Mouse (Mus musculus) forebrain, embryonic 13.5 days (tissue): ENCODE data around the gene Ubash3b. TPM values are rescaled to one million over a fixed set of nuclear protein-coding genes. Genes with fewer than 3 reads are reported as not detected.

ENCODE experiments used
- ATAC-seq: fragments of 200-750 bp; cut with Nextera tagmentation; 2 replicates; pipeline ENCODE4 v1.8.0; 2017
- H3K27ac ChIP-seq: fragments of 300-500 bp; sonication (generic); 2 replicates; pipeline ENCODE4 v1.5.1; 2015; ENCODE audit warnings: inconsistent platforms, mild to moderate bottlenecking, moderate library complexity
- H3K27me3 ChIP-seq: fragments of 300-500 bp; sonication (generic); 2 replicates; pipeline ENCODE4 v1.6.1; 2015; ENCODE audit warnings: mild to moderate bottlenecking, inconsistent platforms
- H3K36me3 ChIP-seq: fragments of 300-500 bp; sonication (generic); 2 replicates; pipeline ENCODE4 v1.6.1; 2015; ENCODE audit warnings: mild to moderate bottlenecking, inconsistent platforms; ENCODE audit not compliant: poor library complexity, severe bottlenecking
- H3K4me1 ChIP-seq: fragments of 300-500 bp; sonication (generic); 2 replicates; pipeline ENCODE4 v1.6.1; 2015; ENCODE audit warnings: inconsistent platforms
- H3K4me2 ChIP-seq: fragments of 300-500 bp; sonication (generic); 2 replicates; pipeline ENCODE4 v1.6.1; 2015; ENCODE audit warnings: inconsistent platforms, mild to moderate bottlenecking, moderate library complexity
- H3K4me3 ChIP-seq: fragments of 300-500 bp; sonication (generic); 2 replicates; pipeline ENCODE4 v1.5.1; 2015; ENCODE audit warnings: mild to moderate bottlenecking, inconsistent platforms
- H3K9ac ChIP-seq: fragments of 300-500 bp; sonication (generic); 2 replicates; pipeline ENCODE4 v1.6.1; 2015; ENCODE audit warnings: mild to moderate bottlenecking, inconsistent platforms
- H3K9me3 ChIP-seq: fragments of 300-500 bp; sonication (generic); replicated peaks from 2 replicates; pipeline ENCODE4 v1.6.1; 2016; ENCODE audit warnings: inconsistent platforms
- WGBS: fragments of 180-500 bp; shearing (Covaris S2); methylation state at CpG from one replicate; pipeline ENCODE4 v1.1.7; 2015; 5-methylcytosine and 5-hydroxymethylcytosine counted together
- polyA plus RNA-seq: library from polyadenylated mRNA; unstranded; fragments of >200 nt; fragmentation: Nextera tagmentation; extraction: Ambion mirVana; gene quantifications from 2 replicates; pipeline ENCODE4 v1.2.1, GENCODE M21; 2015

The Ubash3b gene
- polyA plus RNA-seq, 1 experiment from 2014 or later, result 9.7 TPM

DNA sequence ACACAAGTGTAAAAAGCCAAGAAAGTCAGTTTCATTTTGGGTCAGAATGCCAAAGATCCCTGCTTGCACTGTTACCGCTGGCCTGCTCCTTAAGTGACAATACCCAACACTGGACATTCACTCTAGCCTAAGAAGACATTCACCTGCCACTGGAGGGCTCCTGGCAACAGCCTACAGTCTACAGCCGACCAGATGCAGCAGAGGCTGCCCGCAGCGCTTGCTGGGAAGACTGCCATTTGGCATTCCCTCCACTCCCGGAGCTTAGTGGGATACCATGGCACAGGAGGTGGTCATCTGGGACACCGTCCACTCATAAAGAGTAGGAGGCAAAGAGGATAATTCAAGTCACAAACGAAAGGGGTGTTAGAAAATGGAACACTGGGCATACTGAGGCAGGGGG, 12.9 kb downstream of the Ubash3b start:
- no peak for ATAC-seq
- H3K27me3 ChIP-seq, result no peaks in the 10 kb centered on the region
- no peaks in the 10 kb centered on the region for H3K9me3 ChIP-seq
- H3K9ac ChIP-seq, result no peak overlapping the region
- H3K4me3 ChIP-seq, result no peak overlapping the region
- no peaks in the 10 kb centered on the region for H3K36me3 ChIP-seq
- H3K4me2 ChIP-seq, result no peak overlapping the region
- no peak overlapping the region for H3K27ac ChIP-seq
- peaks cover 48% of the 10 kb centered on the region for H3K4me1 ChIP-seq
- 74% methylated on average over 7 of the region's 7 CpGs for WGBS

GRCm38 (mm10) chr9:41147203-41147842, 14.2 kb downstream of the Ubash3b start:
- 28% methylated on average over 13 of the region's 13 CpGs for WGBS
- ATAC-seq, result no peak
- peak overlapping the region; percentile 1; the same call in 1 of the 2 replicates for H3K9ac ChIP-seq
- H3K27ac ChIP-seq, result peak overlapping the region; percentile 44
- no peaks in the 10 kb centered on the region for H3K9me3 ChIP-seq
- no peaks in the 10 kb centered on the region for H3K36me3 ChIP-seq
- H3K4me1 ChIP-seq, result peaks cover 41% of the 10 kb centered on the region
- peak overlapping the region; percentile 21; the same call in 1 of the 2 replicates for H3K4me2 ChIP-seq
- H3K27me3 ChIP-seq, result no peaks in the 10 kb centered on the region
- no peak overlapping the region for H3K4me3 ChIP-seq

GRCm38 (mm10) chr9:41143825-41144224, 17.7 kb downstream of the Ubash3b start:
- WGBS, result 95% methylated on average over 15 of the region's 15 CpGs
- ATAC-seq, result no peak
- no peak overlapping the region for H3K4me2 ChIP-seq
- H3K9me3 ChIP-seq, result no peaks in the 10 kb centered on the region
- no peak overlapping the region for H3K27ac ChIP-seq
- H3K36me3 ChIP-seq, result no peaks in the 10 kb centered on the region
- peaks cover 21% of the 10 kb centered on the region for H3K4me1 ChIP-seq
- H3K27me3 ChIP-seq, result no peaks in the 10 kb centered on the region
- H3K9ac ChIP-seq, result no peak overlapping the region
- no peak overlapping the region for H3K4me3 ChIP-seq

DNA sequence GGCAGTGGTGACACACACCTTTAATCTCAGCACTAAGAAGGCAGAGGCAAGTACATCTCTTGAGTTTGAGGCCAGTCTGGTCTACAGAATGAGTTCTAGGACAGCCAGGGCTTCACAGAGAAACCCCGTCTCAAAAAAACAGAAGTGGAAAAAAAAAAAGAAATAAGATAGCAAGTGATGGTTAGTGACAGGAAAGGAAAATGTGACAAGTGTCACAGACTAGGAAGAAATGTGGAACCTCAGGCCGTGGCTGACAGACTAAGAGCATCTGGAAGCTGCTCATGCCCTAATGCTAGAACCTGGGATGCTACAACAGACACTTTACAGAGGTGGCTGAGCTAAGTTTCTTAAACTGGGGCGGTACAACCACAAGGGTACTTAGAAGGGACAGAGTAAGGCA, 18.4 kb downstream of the Ubash3b start:
- Histone ChIP-seq H3K27me3 (no peaks in the 10 kb centered on the region), H3K9me3 (no peaks in the 10 kb centered on the region), H3K4me2 (no peak overlapping the region), H3K4me1 (peaks cover 14% of the 10 kb centered on the region), H3K4me3 (no peak overlapping the region), H3K9ac (no peak overlapping the region), H3K27ac (no peak overlapping the region), H3K36me3 (no peaks in the 10 kb centered on the region)
- ATAC-seq, result no peak
- WGBS, result 85% methylated on average over 3 of the region's 3 CpGs

DNA sequence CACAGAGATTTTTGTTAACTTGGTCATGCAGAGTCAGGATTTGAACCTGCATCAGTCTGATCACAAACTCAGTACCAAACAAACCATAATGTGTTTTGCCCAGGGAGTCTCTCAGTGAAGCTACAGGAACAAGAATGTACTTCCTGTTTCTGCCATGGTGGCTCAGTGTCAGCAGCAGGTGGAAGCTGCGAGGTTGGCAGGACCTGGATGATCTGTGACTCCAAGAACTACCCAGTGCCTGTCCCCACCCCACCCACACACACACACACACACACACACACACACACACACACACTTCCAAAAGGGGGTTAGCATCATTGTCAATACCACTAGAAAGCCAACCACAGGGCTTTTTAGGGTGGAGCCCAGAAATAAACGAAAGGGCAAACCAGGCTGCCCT, 20.5 kb downstream of the Ubash3b start:
- WGBS, result 86% methylated on average over 2 of the region's 2 CpGs
- Histone ChIP-seq H3K4me1 (no peaks in the 10 kb centered on the region), H3K4me2 (no peak overlapping the region), H3K27me3 (no peaks in the 10 kb centered on the region), H3K4me3 (no peak overlapping the region), H3K36me3 (no peaks in the 10 kb centered on the region), H3K9ac (no peak overlapping the region), H3K27ac (no peak overlapping the region), H3K9me3 (no peaks in the 10 kb centered on the region)
- ATAC-seq, result no peak

- Histone ChIP-seq H3K27ac (no peak overlapping the region), H3K4me2 (no peak overlapping the region), H3K9ac (no peak overlapping the region), H3K4me3 (no peak overlapping the region), H3K9me3 (no peaks in the 10 kb centered on the region), H3K4me1 (no peaks in the 10 kb centered on the region), H3K36me3 (no peaks in the 10 kb centered on the region), H3K27me3 (no peaks in the 10 kb centered on the region)
- ATAC-seq, result no peak
- 86% methylated on average over 6 of the region's 6 CpGs for WGBS
Observed at GRCm38 (mm10) chr9:41138987-41139808, 22.3 kb downstream of the Ubash3b start.

GRCm38 (mm10) chr9:41136691-41137467, 24.6 kb downstream of the Ubash3b start:
- H3K4me2 ChIP-seq, result no peak overlapping the region
- no peaks in the 10 kb centered on the region for H3K27me3 ChIP-seq
- H3K4me1 ChIP-seq, result no peaks in the 10 kb centered on the region
- no peaks in the 10 kb centered on the region for H3K36me3 ChIP-seq
- 74% methylated on average over 7 of the region's 7 CpGs for WGBS
- no peak for ATAC-seq
- H3K27ac ChIP-seq, result no peak overlapping the region
- H3K9me3 ChIP-seq, result no peaks in the 10 kb centered on the region
- H3K4me3 ChIP-seq, result no peak overlapping the region
- H3K9ac ChIP-seq, result no peak overlapping the region

DNA sequence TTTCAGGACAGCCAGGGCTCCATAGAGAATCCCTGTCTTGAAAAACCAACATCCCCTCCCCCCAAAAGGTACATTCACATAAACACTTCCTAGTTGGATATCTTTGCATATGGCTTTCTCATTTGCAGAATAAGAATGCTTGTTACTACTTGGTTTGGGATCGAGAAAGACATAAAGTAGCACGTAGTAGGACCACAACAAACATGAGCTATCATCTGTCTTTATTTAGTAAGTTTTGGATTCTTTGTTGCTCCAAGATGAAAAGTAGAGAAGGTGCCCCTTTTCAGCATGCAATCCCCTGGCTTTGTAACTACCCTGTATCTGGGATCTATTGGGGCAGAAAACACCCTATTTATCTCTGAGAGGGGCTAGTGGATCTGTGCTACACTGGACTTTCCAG, 25.2 kb downstream of the Ubash3b start:
- ATAC-seq, result no peak
- Histone ChIP-seq H3K36me3 (no peaks in the 10 kb centered on the region), H3K4me3 (no peak overlapping the region), H3K27me3 (no peaks in the 10 kb centered on the region), H3K27ac (no peak overlapping the region), H3K4me2 (no peak overlapping the region), H3K4me1 (no peaks in the 10 kb centered on the region), H3K9ac (no peak overlapping the region), H3K9me3 (no peaks in the 10 kb centered on the region)
- WGBS, result 93% methylated on average over 2 of the region's 2 CpGs

DNA sequence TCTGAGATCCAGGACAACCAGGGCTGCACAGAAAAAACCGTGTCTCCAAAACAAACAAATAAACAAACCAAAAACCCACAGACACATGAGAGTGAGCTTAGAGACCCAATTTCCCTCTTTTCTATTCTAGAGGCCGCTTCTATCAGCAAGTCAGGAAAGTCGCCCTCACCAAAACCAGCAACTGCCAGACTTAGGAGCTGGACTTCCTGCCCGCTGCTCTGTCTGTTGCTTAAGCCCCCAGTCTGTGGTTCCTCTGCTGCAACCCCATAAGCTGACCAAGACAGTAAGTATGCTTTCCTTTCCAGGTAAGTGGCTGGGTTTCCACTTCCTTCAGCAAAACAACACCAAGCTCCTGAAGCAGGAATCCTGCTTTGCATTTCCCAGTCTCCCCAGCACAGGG, 26.6 kb downstream of the Ubash3b start:
- ATAC-seq, result no peak
- Histone ChIP-seq H3K4me1 (no peaks in the 10 kb centered on the region; the same call in 1 of the 2 replicates), H3K36me3 (no peaks in the 10 kb centered on the region), H3K27me3 (no peaks in the 10 kb centered on the region), H3K27ac (no peak overlapping the region), H3K4me2 (no peak overlapping the region), H3K4me3 (no peak overlapping the region), H3K9ac (no peak overlapping the region), H3K9me3 (no peaks in the 10 kb centered on the region)
- WGBS, result 92% methylated on average over 4 of the region's 4 CpGs

GRCm38 (mm10) chr9:41130563-41130962, 30.9 kb downstream of the Ubash3b start:
- WGBS, result 81% methylated on average over 8 of the region's 8 CpGs
- Histone ChIP-seq H3K4me2 (no peak overlapping the region), H3K27ac (no peak overlapping the region), H3K9me3 (no peaks in the 10 kb centered on the region), H3K9ac (no peak overlapping the region), H3K27me3 (no peaks in the 10 kb centered on the region), H3K4me3 (no peak overlapping the region), H3K4me1 (no peaks in the 10 kb centered on the region; the same call in 1 of the 2 replicates), H3K36me3 (no peaks in the 10 kb centered on the region)
- no peak for ATAC-seq

- no peak for ATAC-seq
- Histone ChIP-seq H3K27ac (no peak overlapping the region), H3K9ac (no peak overlapping the region), H3K9me3 (no peaks in the 10 kb centered on the region), H3K4me2 (no peak overlapping the region), H3K27me3 (no peaks in the 10 kb centered on the region), H3K36me3 (no peaks in the 10 kb centered on the region), H3K4me3 (no peak overlapping the region), H3K4me1 (no peaks in the 10 kb centered on the region; the same call in 1 of the 2 replicates)
- 57% methylated on average over 10 of the region's 10 CpGs for WGBS
Observed at GRCm38 (mm10) chr9:41129802-41130480, 31.6 kb downstream of the Ubash3b start.
